ENCODE assay signal across 8 mouse cellular contexts in genomic region chr16:50737396-50737843, GRCm38 (mm10).
DNase-seq lines count a peak whose midpoint lies in the region; ATAC-seq and TF ChIP-seq lines count a peak whose summit lies in the region.

No protein-coding gene starts in this region.

- H3K9ac ChIP-seq in forebrain, embryonic 11.5 days (ENCODE audit: low read length) = peak overlapping the region; percentile 49
- peak overlapping the region; percentile 33; the same call in 1 of the 2 replicates for H3K9ac ChIP-seq in hindbrain, postnatal 0 days (replicated peaks; ENCODE audit: low read length)
- H3K9ac ChIP-seq in liver, postnatal 0 days (replicated peaks) = peak overlapping the region; percentile 58

- peak overlapping the region; percentile 28 for H3K4me3 ChIP-seq in forebrain, embryonic 11.5 days (ENCODE audit: low read depth, low read length)
- H3K4me3 ChIP-seq in hindbrain, postnatal 0 days (ENCODE audit: low read length) = peak overlapping the region; percentile 41
- H3K4me3 ChIP-seq in liver, postnatal 0 days (ENCODE audit: low read depth, low read length) = peak overlapping the region; percentile 43

- no peak for ATAC-seq in forebrain, embryonic 11.5 days (replicated peaks; ENCODE audit: low FRiP score)
- no peak for ATAC-seq in hindbrain, postnatal 0 days
- ATAC-seq in liver, postnatal 0 days = no peak
- peak; percentile 29; the same call in 1 of the 2 replicates for ATAC-seq in neutrophil, adult 5-6 weeks (ENCODE audit: extremely low read depth, insufficient number of reproducible peaks, low FRiP score, poor library complexity, severe bottlenecking)

- no peaks in the 10 kb centered on the region for H3K36me3 ChIP-seq in forebrain, embryonic 11.5 days (ENCODE audit: control insufficient read depth, insufficient read depth, low read length)
- H3K36me3 ChIP-seq in hindbrain, postnatal 0 days (ENCODE audit: insufficient read depth, low read length) = no peaks in the 10 kb centered on the region
- H3K36me3 ChIP-seq in liver, postnatal 0 days (replicated peaks; ENCODE audit: insufficient read depth, low read length) = no peaks in the 10 kb centered on the region

- peak; percentile 15 for DNase-seq in gastrocnemius, postnatal 10 days
- DNase-seq in gastrocnemius, postnatal 25 days = no peak
- peak; percentile 34 for DNase-seq in adrenal gland, postnatal 10 days
- DNase-seq in forebrain, embryonic 11.5 days (ENCODE audit: low spot score) = peak; percentile 54
- no peak for DNase-seq in hindbrain, postnatal 0 days (ENCODE audit: low spot score)
- DNase-seq in liver, postnatal 0 days = peak; percentile 19
- DNase-seq in frontal cortex, postnatal 14 days (ENCODE audit: low spot score in 2 of 2) = no peak

- H3K27ac ChIP-seq in forebrain, embryonic 11.5 days (ENCODE audit: low read depth, low read length) = no peak overlapping the region
- H3K27ac ChIP-seq in hindbrain, postnatal 0 days = no peak overlapping the region
- peak overlapping the region; percentile 31; the same call in 1 of the 2 replicates for H3K27ac ChIP-seq in liver, postnatal 0 days (ENCODE audit: low read depth)

- no peak for TF ChIP-seq EP300 in liver, postnatal 0 days (IDR thresholded peaks at IDR 0.05; ENCODE audit: low read depth)

- H3K27me3 ChIP-seq in forebrain, embryonic 11.5 days (ENCODE audit: control insufficient read depth, insufficient read depth, low read length) = no peaks in the 10 kb centered on the region
- no peaks in the 10 kb centered on the region for H3K27me3 ChIP-seq in hindbrain, postnatal 0 days (ENCODE audit: insufficient read depth, low read length)
- no peaks in the 10 kb centered on the region for H3K27me3 ChIP-seq in liver, postnatal 0 days (ENCODE audit: insufficient read depth, low read length)

- no peak for TF ChIP-seq CTCF in hindbrain, postnatal 0 days (IDR thresholded peaks at IDR 0.05; ENCODE audit: low read depth)
- no peak for TF ChIP-seq CTCF in liver, postnatal 0 days (IDR thresholded peaks at IDR 0.05; ENCODE audit: low read depth)

- peak overlapping the region; percentile 65 for H3K4me2 ChIP-seq in forebrain, embryonic 11.5 days (ENCODE audit: low read depth, low read length, severe bottlenecking)
- H3K4me2 ChIP-seq in hindbrain, postnatal 0 days (ENCODE audit: low read depth, low read length) = peak overlapping the region; percentile 67
- peak overlapping the region; percentile 81 for H3K4me2 ChIP-seq in liver, postnatal 0 days (ENCODE audit: low read depth, low read length)

- peaks cover 4% of the 10 kb centered on the region for H3K4me1 ChIP-seq in forebrain, embryonic 11.5 days (replicated peaks; ENCODE audit: control insufficient read depth, insufficient read depth, low read length)
- no peaks in the 10 kb centered on the region; the same call in 1 of the 2 replicates for H3K4me1 ChIP-seq in hindbrain, postnatal 0 days (ENCODE audit: insufficient read depth, low read length)
- H3K4me1 ChIP-seq in liver, postnatal 0 days (ENCODE audit: insufficient read depth) = peaks cover 12% of the 10 kb centered on the region; the same call in 1 of the 2 replicates

- H3K9me3 ChIP-seq in forebrain, embryonic 11.5 days (ENCODE audit: control insufficient read depth, low read length) = no peaks in the 10 kb centered on the region
- H3K9me3 ChIP-seq in hindbrain, postnatal 0 days (ENCODE audit: low read length) = no peaks in the 10 kb centered on the region
- H3K9me3 ChIP-seq in liver, postnatal 0 days (ENCODE audit: low read length) = no peaks in the 10 kb centered on the region

- WGBS in forebrain, embryonic 11.5 days = 32% methylated on average over 10 of the region's 10 CpGs
- WGBS in hindbrain, postnatal 0 days = 31% methylated on average over 10 of the region's 10 CpGs
- WGBS in liver, postnatal 0 days (ENCODE audit: insufficient replicate concordance) = 17% methylated on average over 10 of the region's 10 CpGs

Comparison
In these comparisons a context has a peak if more than half of its experiments do, and no peak if none do; other contexts are left out.
1. DNase-seq: peak in gastrocnemius, postnatal 10 days (single experiment), adrenal gland, postnatal 10 days (single experiment), forebrain, embryonic 11.5 days (single experiment) and liver, postnatal 0 days (single experiment); none in gastrocnemius, postnatal 25 days (single experiment), hindbrain, postnatal 0 days (single experiment) and frontal cortex, postnatal 14 days (0 of 2).
2. Peak in every context shown above with its lines, with median percentiles within 50 percentile points of each other: H3K4me2 ChIP-seq, H3K4me3 ChIP-seq and H3K9ac ChIP-seq.